Mouse (Mus musculus) ES-Bruce4 (cell line): Measurements from ENCODE around the gene 4930452B06Rik.

Experiments
- CTCF ChIP-seq: IDR thresholded peaks from one replicate; pipeline ENCODE4 v1.8.1; 2011; ENCODE audit warnings: low read depth, low read length
- POLR2A ChIP-seq: IDR thresholded peaks from one replicate; pipeline ENCODE4 v1.8.1; 2011; ENCODE audit warnings: low read length; ENCODE audit not compliant: insufficient read depth

GRCm38 (mm10) chr14:8660359-8660758 is 5.7 kb downstream of the 4930452B06Rik start:
- TF ChIP-seq CTCF (no peak), POLR2A (no peak)
